14 mouse cellular contexts compared by ENCODE assay signal in the genomic region with DNA sequence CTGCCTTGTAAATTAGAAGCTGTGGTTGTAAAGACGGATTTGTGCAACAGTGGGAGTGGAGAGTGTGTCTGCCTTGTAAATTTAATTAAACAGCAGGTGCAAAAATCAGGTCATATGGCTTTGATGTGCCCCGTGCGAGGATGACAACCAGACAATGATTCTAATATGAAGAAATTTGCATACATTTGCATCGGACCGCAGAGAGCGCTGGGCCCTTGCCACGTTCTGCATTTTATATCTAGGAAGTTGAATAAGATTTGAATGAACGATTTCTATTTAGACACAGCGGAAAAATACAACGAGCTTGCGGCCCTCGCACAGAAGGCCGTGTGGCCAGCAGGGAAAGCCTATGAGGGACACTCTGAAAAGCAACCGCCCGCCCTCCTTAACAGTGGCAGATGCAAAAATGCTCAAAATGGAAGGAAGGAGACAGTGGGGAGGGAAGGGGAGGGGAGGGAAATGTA.
DNase-seq lines count a peak whose midpoint lies in the region; ATAC-seq lines count a peak whose summit lies in the region.
"Had no signal": no experiment of that assay in that cellular context is flagged by ENCODE, and none has a peak within 500 bp of the region (broad histone marks: within the 10 kb centered on the region; RNA-seq: fewer than 3 reads in every experiment).

No protein-coding gene starts in this region.

- WGBS in hindbrain, embryonic 13.5 days: 41% methylated on average over 15 of the region's 15 CpGs
- 80% methylated on average over 15 of the region's 15 CpGs for WGBS in heart, embryonic 11.5 days (ENCODE audit: insufficient replicate concordance)

- ATAC-seq in hindbrain, embryonic 13.5 days (ENCODE audit: low FRiP score): peak; percentile 69; the same call in 1 of the 2 replicates
- no peak for ATAC-seq in heart, embryonic 11.5 days (replicated peaks; ENCODE audit: insufficient number of reproducible peaks, low FRiP score, low TSS enrichment)

- H3K9me3 ChIP-seq in hindbrain, embryonic 13.5 days: no peaks in the 10 kb centered on the region
- H3K9me3 ChIP-seq in heart, embryonic 11.5 days (replicated peaks; ENCODE audit: control insufficient read depth, low read length): no peaks in the 10 kb centered on the region
- H3K9me3 ChIP-seq: lung, embryonic 15.5 days had no signal

- no peaks in the 10 kb centered on the region for H3K36me3 ChIP-seq in hindbrain, embryonic 13.5 days
- H3K36me3 ChIP-seq in heart, embryonic 11.5 days (ENCODE audit: control insufficient read depth, insufficient read depth, low read length): no peaks in the 10 kb centered on the region
- H3K36me3 ChIP-seq: lung, embryonic 15.5 days had no signal

- no peak overlapping the region for H3K4me2 ChIP-seq in hindbrain, embryonic 13.5 days
- no peak overlapping the region for H3K4me2 ChIP-seq in heart, embryonic 11.5 days
- H3K4me2 ChIP-seq: lung, embryonic 15.5 days had no signal

- intact Hi-C loops in left cerebral cortex, postnatal 4 days (cut with DNase I): loop anchor here (5.0 to 10.0 kb wide), 2 partner anchors 153 to 1135 kb away; no protein-coding TSS in a partner anchor

- no peak overlapping the region for H3K9ac ChIP-seq in hindbrain, embryonic 13.5 days
- no peak overlapping the region for H3K9ac ChIP-seq in heart, embryonic 11.5 days (ENCODE audit: low read depth, low read length)
- H3K9ac ChIP-seq: lung, embryonic 15.5 days had no signal

- peak overlapping the region; percentile 77 for H3K27ac ChIP-seq in hindbrain, embryonic 13.5 days
- no peak overlapping the region for H3K27ac ChIP-seq in heart, embryonic 11.5 days (ENCODE audit: low read depth, low read length)
- H3K27ac ChIP-seq: heart, adult 2 months; kidney, postnatal 0 days; lung, embryonic 15.5 days had no signal

- peak; percentile 50 for DNase-seq in right cerebral cortex, adult 18-20 months
- DNase-seq in right cerebral cortex, postnatal 25 days: no peak
- peak; percentile 36 for DNase-seq in left cerebral cortex, postnatal 4 days
- peak; percentile 53 for DNase-seq in telencephalon, adult 2 months (ENCODE audit: low read depth, low spot score)
- no peak for DNase-seq in urinary bladder, adult 2 months (ENCODE audit: low spot score)
- DNase-seq in layer of hippocampus, adult 11-12 months (ENCODE audit: low spot score): no peak
- DNase-seq: heart, adult 2 months; layer of hippocampus, adult 9-11 months; liver had no signal

- H3K4me1 ChIP-seq in hindbrain, embryonic 13.5 days (replicated peaks): peaks cover 7% of the 10 kb centered on the region
- no peaks in the 10 kb centered on the region for H3K4me1 ChIP-seq in heart, embryonic 11.5 days (ENCODE audit: control insufficient read depth, insufficient read depth, low read length)
- H3K4me1 ChIP-seq: lung, embryonic 15.5 days had no signal

- no peak overlapping the region for H3K4me3 ChIP-seq in hindbrain, embryonic 13.5 days
- H3K4me3 ChIP-seq in heart, embryonic 11.5 days (ENCODE audit: low read depth, low read length): no peak overlapping the region
- H3K4me3 ChIP-seq: heart, adult 2 months; lung, embryonic 15.5 days had no signal

- H3K27me3 ChIP-seq in hindbrain, embryonic 13.5 days: no peaks in the 10 kb centered on the region
- no peaks in the 10 kb centered on the region for H3K27me3 ChIP-seq in heart, embryonic 11.5 days (ENCODE audit: control insufficient read depth, insufficient read depth, low read length)
- H3K27me3 ChIP-seq: CH12.LX; lung, embryonic 15.5 days had no signal

Comparison
In these comparisons a context has a peak if more than half of its experiments do, and no peak if none do; other contexts are left out.
1. DNase-seq: peak in right cerebral cortex, adult 18-20 months (single experiment), left cerebral cortex, postnatal 4 days (single experiment) and telencephalon, adult 2 months (single experiment); none in right cerebral cortex, postnatal 25 days (single experiment), urinary bladder, adult 2 months (single experiment) and layer of hippocampus, adult 11-12 months (single experiment).